Comparison of ENCODE assay signal across 16 mouse cellular contexts in the genomic region with DNA sequence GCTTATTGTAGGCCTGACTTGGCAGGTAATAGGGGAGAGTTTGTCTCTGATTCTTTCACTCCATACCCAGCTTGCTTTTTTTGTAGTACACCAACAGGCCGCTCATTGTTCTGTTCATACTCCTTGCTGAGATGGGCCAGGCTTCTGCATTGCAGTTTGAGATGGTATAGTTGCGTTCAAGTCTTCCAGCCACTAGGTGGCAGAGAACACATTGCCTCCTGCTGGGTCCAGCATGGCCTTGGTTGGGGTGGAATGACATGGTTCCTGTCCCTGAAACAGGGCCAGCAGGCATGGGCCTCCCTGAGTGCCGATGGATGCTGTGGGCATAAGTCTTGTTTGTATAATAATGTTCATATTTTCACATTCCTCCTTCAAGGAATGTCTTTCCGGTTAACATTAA.
DNase-seq lines count a peak whose midpoint lies in the region; ATAC-seq and TF ChIP-seq lines count a peak whose summit lies in the region.
"Had no signal": no experiment of that assay in that cellular context is flagged by ENCODE, and none has a peak within 500 bp of the region (broad histone marks: within the 10 kb centered on the region; RNA-seq: fewer than 3 reads in every experiment).

No protein-coding gene starts in this region.

- peak; percentile 25; the same call in 1 of the 2 replicates for TF ChIP-seq POLR2A in CH12.LX (IDR thresholded peaks at IDR 0.05; ENCODE audit: low read depth, low read length)

- H3K27ac ChIP-seq in heart, embryonic 10.5 days = no peak overlapping the region
- no peak overlapping the region for H3K27ac ChIP-seq in liver, embryonic 14.5 days
- no peak overlapping the region for H3K27ac ChIP-seq in CH12.LX (ENCODE audit: insufficient read depth, low read depth)
- H3K27ac ChIP-seq: embryonic facial prominence, embryonic 13.5 days; forebrain, embryonic 10.5 days; liver, embryonic 13.5 days; neural tube, embryonic 15.5 days had no signal

- H3K36me3 ChIP-seq in heart, embryonic 10.5 days = no peaks in the 10 kb centered on the region
- no peaks in the 10 kb centered on the region for H3K36me3 ChIP-seq in liver, embryonic 14.5 days (replicated peaks; ENCODE audit: control insufficient read depth, insufficient read depth, low read depth)
- no peaks in the 10 kb centered on the region for H3K36me3 ChIP-seq in CH12.LX (replicated peaks in 1 of 2; ENCODE audit: control insufficient read depth in 1 of 2, insufficient read depth in 1 of 2, low read length in 1 of 2)
- H3K36me3 ChIP-seq: embryonic facial prominence, embryonic 13.5 days; forebrain, embryonic 10.5 days; liver, embryonic 13.5 days; neural tube, embryonic 15.5 days had no signal

- H3K4me1 ChIP-seq in heart, embryonic 10.5 days = no peaks in the 10 kb centered on the region
- H3K4me1 ChIP-seq in liver, embryonic 14.5 days (replicated peaks; ENCODE audit: control insufficient read depth in 2 of 2, insufficient read depth in 2 of 2, low read length in 1 of 2) = no peaks in the 10 kb centered on the region
- peaks cover 17 to 43% of the 10 kb centered on the region in 2 experiments for H3K4me1 ChIP-seq in CH12.LX (ENCODE audit: control insufficient read depth in 1 of 2, insufficient read depth in 2 of 2)
- H3K4me1 ChIP-seq: forebrain, embryonic 10.5 days; liver, embryonic 13.5 days; neural tube, embryonic 15.5 days had no signal

- intact Hi-C loops in left cerebral cortex, postnatal 10 days (cut with DNase I) = no loop called here

- ATAC-seq in liver, embryonic 14.5 days (ENCODE audit: insufficient read depth) = no peak
- ATAC-seq: intestine, embryonic 16.5 days had no signal

- no peak overlapping the region for H3K4me2 ChIP-seq in liver, embryonic 14.5 days (ENCODE audit: low read depth)
- H3K4me2 ChIP-seq in CH12.LX (ENCODE audit: insufficient read depth, low read depth, poor library complexity, severe bottlenecking) = no peak overlapping the region
- H3K4me2 ChIP-seq: embryonic facial prominence, embryonic 13.5 days; liver, embryonic 13.5 days; neural tube, embryonic 15.5 days had no signal

- no peaks in the 10 kb centered on the region for H3K27me3 ChIP-seq in heart, embryonic 10.5 days (ENCODE audit: insufficient read depth, poor library complexity, severe bottlenecking)
- H3K27me3 ChIP-seq in liver, embryonic 14.5 days (ENCODE audit: control insufficient read depth, insufficient read depth, low read length) = no peaks in the 10 kb centered on the region
- no peaks in the 10 kb centered on the region for H3K27me3 ChIP-seq in CH12.LX (replicated peaks)
- H3K27me3 ChIP-seq: embryonic facial prominence, embryonic 13.5 days; liver, embryonic 13.5 days; neural tube, embryonic 15.5 days had no signal

- WGBS in heart, embryonic 10.5 days = 87% methylated on average over 4 of the region's 4 CpGs
- WGBS in liver, embryonic 14.5 days (ENCODE audit: insufficient replicate concordance) = 73% methylated on average over 4 of the region's 4 CpGs

- DNase-seq in heart, adult 11 months = peak; percentile 68
- DNase-seq in heart, embryonic 10.5 days (ENCODE audit: low spot score) = no peak
- DNase-seq in liver, embryonic 14.5 days (ENCODE audit: low read depth in 3 of 3, low spot score in 3 of 3) = no peak
- DNase-seq in liver = no peak
- peak; percentile 30 for DNase-seq in CH12.LX (ENCODE audit: extremely low read depth)
- peak; percentile 42 for DNase-seq in induced T-regulatory cell, adult 2 months (ENCODE audit: low read depth)
- DNase-seq in cerebellum, adult 9-10 months = no peak
- no peak for DNase-seq in left cerebral cortex, postnatal 10 days (ENCODE audit: extremely low spot score in 1 of 2, low spot score in 2 of 2)
- DNase-seq: adrenal gland, postnatal 25 days; kidney, postnatal 4 days; liver, embryonic 13.5 days; right cerebral cortex, adult 18-20 months had no signal

- H3K9me3 ChIP-seq in heart, embryonic 10.5 days = no peaks in the 10 kb centered on the region
- H3K9me3 ChIP-seq in liver, embryonic 14.5 days (ENCODE audit: control insufficient read depth, low read length) = no peaks in the 10 kb centered on the region
- no peaks in the 10 kb centered on the region for H3K9me3 ChIP-seq in CH12.LX (replicated peaks; ENCODE audit: low read length)
- H3K9me3 ChIP-seq: embryonic facial prominence, embryonic 13.5 days; forebrain, embryonic 10.5 days; liver, embryonic 13.5 days; neural tube, embryonic 15.5 days had no signal

- H3K4me3 ChIP-seq in heart, embryonic 10.5 days = no peak overlapping the region
- no peak overlapping the region for H3K4me3 ChIP-seq in liver, embryonic 14.5 days (ENCODE audit: insufficient read depth in 1 of 2, low read depth in 2 of 2, low read length in 2 of 2)
- no peak overlapping the region for H3K4me3 ChIP-seq in CH12.LX (replicated peaks in 1 of 3; ENCODE audit: low read depth in 2 of 3, low read length in 2 of 3, poor library complexity in 1 of 3)
- H3K4me3 ChIP-seq: embryonic facial prominence, embryonic 13.5 days; forebrain, embryonic 10.5 days; liver, embryonic 13.5 days; neural tube, embryonic 15.5 days had no signal

- no peak overlapping the region for H3K9ac ChIP-seq in liver, embryonic 14.5 days (replicated peaks)
- no peak overlapping the region for H3K9ac ChIP-seq in CH12.LX (ENCODE audit: insufficient read depth, low read depth)
- H3K9ac ChIP-seq: embryonic facial prominence, embryonic 13.5 days; liver, embryonic 13.5 days; neural tube, embryonic 15.5 days had no signal

- in situ Hi-C loops in CH12.LX (cut with MboI; ENCODE audit: low pct_ligation_motif_present, low pct_unique_long_range_greater_than_20kb, low sequenced_read_pairs) = no loop called here

- TF ChIP-seq RAD21 in CH12.LX (IDR thresholded peaks at IDR 0.05; ENCODE audit: low read depth, low read length) = peak; percentile 32

- peak; percentile 50 for TF ChIP-seq CTCF in liver, embryonic 14.5 days (IDR thresholded peaks at IDR 0.05; ENCODE audit: low read depth)
- peak in 1 of 2 experiments; percentile 74; a peak in 2 of 4 replicates for TF ChIP-seq CTCF in CH12.LX (conservative IDR thresholded peaks at IDR 0.05 in 1 of 2, IDR thresholded peaks at IDR 0.05 in 1 of 2; ENCODE audit: low read depth in 2 of 2, low read length in 2 of 2)

- no peaks in the 10 kb centered on the region for H3K79me2 ChIP-seq in CH12.LX (replicated peaks; ENCODE audit: control insufficient read depth, extremely low read depth, insufficient read depth, poor library complexity, severe bottlenecking)

- dilution Hi-C loops in CH12.LX (cut with MboI; ENCODE audit: extremely low pct_ligation_motif_present, extremely low pct_unique_long_range_greater_than_20kb, low sequenced_read_pairs) = no loop called here

- TF ChIP-seq EP300 in liver, embryonic 14.5 days (IDR thresholded peaks at IDR 0.05; ENCODE audit: low read depth) = no peak
- no peak for TF ChIP-seq EP300 in CH12.LX (IDR thresholded peaks at IDR 0.05; ENCODE audit: low read length)

TF ChIP-seq in CH12.LX, 34 proteins besides CTCF, POLR2A, EP300 and RAD21:
- no peak for TF ChIP-seq GABPA (IDR thresholded peaks at IDR 0.05; ENCODE audit: insufficient replicate concordance, low read depth, low read length)
- no peak for TF ChIP-seq POLR2AphosphoS2 (IDR thresholded peaks at IDR 0.05; ENCODE audit: low read depth, low read length)
- peak; percentile 50 for TF ChIP-seq SMC3 (IDR thresholded peaks at IDR 0.05; ENCODE audit: low read depth, low read length)
- no peak for TF ChIP-seq ZC3H11A (IDR thresholded peaks at IDR 0.05; ENCODE audit: low read depth, low read length)
- no peak for TF ChIP-seq RCOR1 (conservative IDR thresholded peaks at IDR 0.05; ENCODE audit: low read depth, low read length)
- TF ChIP-seq HCFC1 (IDR thresholded peaks at IDR 0.05; ENCODE audit: low read depth, low read length) = peak; percentile 46
- no peak for TF ChIP-seq ZNF384 (IDR thresholded peaks at IDR 0.05; ENCODE audit: low read depth, low read length)
- TF ChIP-seq JUN (IDR thresholded peaks at IDR 0.05; ENCODE audit: insufficient read depth, low read depth, low read length) = no peak
- no peak for TF ChIP-seq UBTF (IDR thresholded peaks at IDR 0.05; ENCODE audit: low read depth, low read length)
- TF ChIP-seq NELFE (IDR thresholded peaks at IDR 0.05; ENCODE audit: low read depth, low read length) = no peak
- no peak for TF ChIP-seq TBP (conservative IDR thresholded peaks at IDR 0.05; ENCODE audit: low read depth, low read length)
- no peak for TF ChIP-seq ZKSCAN1 (IDR thresholded peaks at IDR 0.05; ENCODE audit: borderline replicate concordance, low read depth, low read length)
- TF ChIP-seq USF2 (conservative IDR thresholded peaks at IDR 0.05; ENCODE audit: low read depth, low read length) = no peak
- no peak for TF ChIP-seq NRF1 (IDR thresholded peaks at IDR 0.05; ENCODE audit: low read depth, low read length)
- peak; percentile 34; the same call in 1 of the 2 replicates for TF ChIP-seq MYC (IDR thresholded peaks at IDR 0.05; ENCODE audit: low read depth, low read length)

Comparison
In these comparisons a context has a peak if more than half of its experiments do, and no peak if none do; other contexts are left out.
1. DNase-seq: peak in heart, adult 11 months (single experiment), CH12.LX (single experiment) and induced T-regulatory cell, adult 2 months (single experiment); none in heart, embryonic 10.5 days (single experiment), liver, embryonic 14.5 days (0 of 3), liver (single experiment), cerebellum, adult 9-10 months (single experiment) and left cerebral cortex, postnatal 10 days (0 of 2).